Mouse (Mus musculus) ES-E14 (cell line): Measurements from ENCODE around the gene Klhdc4.

Experiments
- CHD2 ChIP-seq: IDR thresholded peaks from 2 replicates; pipeline ENCODE4 v1.6.1; 2014; ENCODE audit warnings: mild to moderate bottlenecking, low read depth, low read length, inconsistent platforms
- HCFC1 ChIP-seq: IDR thresholded peaks from 2 replicates; pipeline ENCODE4 v1.6.1; 2012; ENCODE audit warnings: low read length, inconsistent platforms, borderline replicate concordance; ENCODE audit not compliant: insufficient read depth
- MAFK ChIP-seq: IDR thresholded peaks from 2 replicates; pipeline ENCODE4 v1.6.1; 2014; ENCODE audit warnings: mild to moderate bottlenecking, low read depth, low read length, inconsistent platforms; ENCODE audit not compliant: insufficient read depth

- TF ChIP-seq HCFC1 = no peak
- TF ChIP-seq CHD2 = no peak
- no peak for TF ChIP-seq MAFK
These were observed 2.7 kb upstream of the Klhdc4 start for GRCm38 (mm10) chr8:121832061-121832460.
